Mouse (Mus musculus): Measurements from ENCODE around the gene Trappc13.

Gene Trappc13

DNA sequence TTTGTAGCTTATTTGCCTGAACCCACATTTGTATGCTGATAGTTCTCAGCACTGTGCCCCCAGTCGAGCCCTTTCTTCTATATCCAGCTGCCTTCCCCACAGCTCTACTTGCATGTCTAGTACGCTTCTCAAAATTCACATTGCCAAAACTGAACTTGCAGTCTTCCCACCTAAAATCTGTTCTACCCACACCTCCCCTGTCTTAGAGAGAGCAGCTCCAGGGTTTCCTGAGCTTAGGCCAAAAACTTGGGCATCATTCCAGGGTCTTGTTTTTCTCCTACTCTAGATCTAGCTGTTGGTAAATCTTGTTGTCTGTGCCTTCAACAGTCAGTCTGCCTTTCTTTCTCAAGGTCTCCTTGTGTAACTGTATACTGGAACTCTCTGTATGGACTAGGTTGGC is 63.4 kb downstream of the Trappc13 start:
- no peak for DNase-seq (ENCODE audit: low read depth, low spot score)

DNA sequence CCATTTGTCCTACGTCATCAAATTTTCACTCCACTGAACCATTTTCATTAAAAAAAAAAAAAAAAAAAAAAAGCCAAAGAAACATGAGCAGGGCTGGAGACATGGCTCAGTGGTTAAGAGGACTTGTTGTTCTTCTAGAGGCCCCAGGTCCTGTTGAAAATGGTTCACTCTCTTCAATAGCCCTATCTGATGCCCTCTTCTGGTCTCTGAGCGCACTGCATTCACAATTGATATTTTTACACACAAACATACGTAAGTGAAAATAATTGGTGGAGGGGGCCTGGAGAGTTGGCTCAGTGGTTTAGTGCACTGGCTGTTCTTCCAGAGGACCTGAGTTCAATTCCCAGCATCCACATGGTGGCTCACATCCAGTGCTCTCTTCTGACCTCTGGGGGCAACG is 64.5 kb downstream of the Trappc13 start:
- DNase-seq (ENCODE audit: low read depth, low spot score) = no peak

GRCm38 (mm10) chr13:104112266-104112900 is 65.9 kb downstream of the Trappc13 start:
- no peak for DNase-seq (ENCODE audit: low read depth, low spot score)

GRCm38 (mm10) chr13:104110526-104110925 is 67.7 kb downstream of the Trappc13 start:
- no peak for DNase-seq (ENCODE audit: low read depth, low spot score)

GRCm38 (mm10) chr13:104109816-104110521 is 68.3 kb downstream of the Trappc13 start:
- peak; percentile 30 for DNase-seq (ENCODE audit: low read depth, low spot score)

- peak; percentile 83 for DNase-seq (ENCODE audit: low read depth, low spot score)
Observed at GRCm38 (mm10) chr13:104109288-104109815, 68.9 kb downstream of the Trappc13 start, which contains the start of the genes Nln and Sgtb. TSS of gene Nln (minus strand) at chr13:104109614. TSS of gene Sgtb (plus strand) at chr13:104109741.

DNA sequence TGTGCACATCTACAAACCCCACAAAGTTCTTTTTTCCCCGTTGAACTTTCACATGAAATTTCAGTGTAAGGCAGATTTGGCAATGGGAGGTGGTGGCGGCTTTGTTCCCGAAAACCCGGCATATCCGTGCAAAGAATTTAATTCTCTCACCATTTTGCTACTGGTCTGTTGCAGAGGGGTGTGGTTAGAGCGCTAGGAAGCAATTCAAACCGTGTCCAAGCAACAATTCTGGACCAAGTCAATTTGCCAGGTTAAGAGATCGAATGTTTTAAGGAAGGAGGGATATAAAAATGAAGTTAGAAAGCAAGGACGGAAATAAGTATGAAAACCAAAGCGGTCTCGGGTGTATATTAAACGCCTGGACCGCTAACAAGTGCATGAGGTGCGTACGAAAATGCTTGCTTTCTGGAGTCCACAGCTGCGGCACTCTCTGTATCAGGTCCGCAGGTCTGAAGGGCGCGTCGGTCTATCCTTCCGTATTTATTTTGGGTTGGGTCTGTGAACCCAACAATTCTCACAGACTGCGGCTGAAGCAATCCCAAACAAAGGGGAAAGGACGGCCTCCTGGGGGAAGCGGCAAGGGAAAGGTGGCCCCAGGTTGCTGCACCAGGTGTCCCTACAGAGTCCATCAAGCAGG is 69.5 kb downstream of the Trappc13 start:
- peak; percentile 8 for DNase-seq (ENCODE audit: low read depth, low spot score)

DNA sequence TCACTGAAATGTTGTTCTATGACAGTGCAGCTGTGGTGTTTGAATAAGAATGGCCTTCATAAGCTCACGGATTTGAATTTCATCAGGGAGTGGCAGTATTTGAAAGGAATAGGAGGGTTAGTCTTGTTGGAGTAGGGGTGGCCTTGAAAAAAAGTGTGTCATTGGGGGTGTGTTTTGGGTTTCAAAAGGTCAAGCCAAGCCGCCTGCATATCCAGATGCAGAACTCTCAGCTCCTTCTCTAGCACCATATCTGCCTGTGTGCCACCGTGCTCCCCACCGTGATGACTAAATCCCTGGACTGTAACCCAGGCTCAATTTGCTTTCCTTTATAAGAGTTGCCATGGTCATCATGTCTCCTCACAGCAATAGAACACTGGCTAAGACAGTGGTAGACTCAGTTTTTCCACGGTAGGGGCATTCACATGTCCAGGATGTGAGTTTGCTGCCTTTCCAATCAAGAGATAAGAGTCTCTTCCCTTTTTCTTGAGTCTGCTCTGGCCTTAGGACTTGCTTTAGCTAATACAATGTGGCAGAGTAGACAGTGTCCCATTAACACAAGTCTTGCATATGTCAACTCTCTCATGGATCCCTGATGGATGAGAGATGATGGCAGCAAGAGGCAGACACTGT is 76.5 kb downstream of the Trappc13 start:
- DNase-seq (ENCODE audit: low read depth, low spot score) = no peak

- DNase-seq (ENCODE audit: low read depth, low spot score) = no peak
Observed at GRCm38 (mm10) chr13:104100416-104100815, 77.9 kb downstream of the Trappc13 start.

GRCm38 (mm10) chr13:104097190-104097589 is 81.1 kb downstream of the Trappc13 start:
- DNase-seq (ENCODE audit: low read depth, low spot score) = no peak

DNA sequence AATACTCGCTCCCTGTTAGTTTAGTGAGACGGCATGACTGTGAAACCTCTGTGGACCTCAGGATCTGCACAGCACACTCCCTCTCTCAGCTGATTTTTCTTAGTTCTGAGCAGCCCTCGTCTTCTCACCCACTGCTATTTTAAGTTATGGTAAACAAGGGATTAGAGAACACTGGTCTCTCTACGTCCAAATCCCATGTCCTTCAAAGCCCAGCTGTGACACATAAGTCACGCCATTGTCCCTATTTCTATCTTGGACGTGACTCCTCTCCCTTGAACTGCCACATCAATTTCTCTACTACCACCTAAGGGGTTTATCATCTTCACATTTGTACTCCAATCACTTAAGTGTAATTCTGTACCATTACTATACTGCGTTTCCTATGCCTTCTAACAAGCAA is 82.3 kb downstream of the Trappc13 start:
- no peak for DNase-seq (ENCODE audit: low read depth, low spot score)

DNA sequence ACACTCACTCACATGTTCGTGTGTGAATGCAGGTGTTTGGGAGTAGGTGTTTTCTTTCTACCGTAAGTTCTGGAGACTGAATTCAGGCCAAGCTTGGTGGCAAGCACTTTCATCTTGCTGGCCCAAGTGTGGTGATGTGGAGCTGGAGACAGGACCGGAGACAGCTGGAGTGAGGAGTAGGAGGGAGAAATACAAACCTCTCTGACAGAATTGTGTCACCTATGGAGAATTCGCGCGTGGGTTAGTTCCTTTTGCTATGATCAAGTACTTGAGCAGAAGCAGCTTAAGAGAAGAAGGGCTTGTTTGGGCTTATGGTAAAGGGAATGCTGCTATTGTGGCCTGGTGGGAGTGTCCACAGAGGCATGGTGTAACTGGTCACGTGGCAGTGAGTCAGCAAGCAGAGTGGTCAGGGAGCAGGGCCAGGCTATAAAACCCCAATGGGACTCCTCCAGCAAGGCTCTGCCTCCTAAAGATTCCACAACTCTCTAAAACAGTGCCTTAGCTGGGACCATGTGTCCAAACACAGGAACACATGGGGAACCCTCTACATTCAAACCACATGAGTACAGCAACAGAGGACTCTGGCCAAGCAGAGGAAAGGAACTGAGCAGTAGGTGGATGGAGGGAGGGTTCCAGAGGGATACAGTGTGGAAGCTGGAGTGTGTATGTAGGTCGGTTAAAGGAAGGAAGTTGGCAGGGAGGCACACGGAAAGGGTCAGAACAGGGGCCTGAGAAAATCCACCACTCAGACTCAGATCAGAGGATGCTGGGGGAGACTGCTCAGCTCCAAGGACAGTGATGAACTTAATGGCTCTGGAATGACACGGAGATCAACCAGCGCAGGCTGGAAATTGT is 83.5 kb downstream of the Trappc13 start:
- no peak for DNase-seq (ENCODE audit: low read depth, low spot score)
